Mouse (Mus musculus) CH12.LX (cell line): ENCODE results near the gene Tcaf2. TPM values are rescaled to one million over a fixed set of nuclear protein-coding genes. Genes with fewer than 3 reads are reported as not detected.
A peak's percentile ranks its signal among the peaks of the same experiment; 100 is the strongest.

Source experiments
- DNase-seq: peaks from one replicate; pipeline ENCODE4 v3.0.0-alpha.2; 2013; ENCODE audit errors: extremely low read depth
- H3K27ac ChIP-seq: 2 replicates; pipeline ENCODE4 v1.5.1; 2012; ENCODE audit warnings: low read depth, mild to moderate bottlenecking, control low read depth, moderate library complexity; ENCODE audit not compliant: insufficient read depth
- H3K27me3 ChIP-seq: replicated peaks from 2 replicates; pipeline ENCODE3; 2012; ENCODE audit warnings: inconsistent platforms
- H3K36me3 ChIP-seq, 2 experiments: replicated peaks in 1 of 2; 2 replicates each; pipeline versions ENCODE3 to v1.6.1; 2012; ENCODE audit warnings: inconsistent platforms in 1 of 2, low read length in 1 of 2, mild to moderate bottlenecking in 1 of 2, mixed read lengths in 1 of 2, moderate library complexity in 1 of 2; ENCODE audit not compliant: control insufficient read depth in 1 of 2, insufficient read depth in 1 of 2
- H3K4me1 ChIP-seq, 2 experiments: 2 replicates each; pipeline ENCODE4 v1.6.1; 2012; ENCODE audit warnings: inconsistent platforms in 1 of 2, moderate library complexity in 1 of 2; ENCODE audit not compliant: insufficient read depth in 2 of 2, control insufficient read depth in 1 of 2
- H3K4me2 ChIP-seq: 2 replicates; pipeline ENCODE4 v1.6.1; 2012; ENCODE audit warnings: low read depth, mild to moderate bottlenecking, control low read depth; ENCODE audit not compliant: poor library complexity, insufficient read depth, severe bottlenecking
- H3K4me3 ChIP-seq, 3 experiments: fragments of 150-350 bp in 1 of 3; sonication (generic) in 1 of 3; replicated peaks in 1 of 3; 2 replicates each; pipeline versions ENCODE3 to v1.5.1; 2011 to 2012; ENCODE audit warnings: low read depth in 2 of 3, low read length in 2 of 3, mild to moderate bottlenecking in 2 of 3, moderate library complexity in 2 of 3, control low read depth in 1 of 3, improper control_type of control experiment in 1 of 3, inconsistent platforms in 1 of 3, mixed read lengths in 1 of 3; ENCODE audit not compliant: poor library complexity in 1 of 3
- H3K79me2 ChIP-seq: replicated peaks from 2 replicates; pipeline ENCODE4 v1.6.1; 2012; ENCODE audit warnings: mild to moderate bottlenecking, moderate library complexity; ENCODE audit not compliant: control insufficient read depth, poor library complexity, insufficient read depth, severe bottlenecking; ENCODE audit errors: extremely low read depth
- H3K9ac ChIP-seq: 2 replicates; pipeline ENCODE4 v1.6.1; 2012; ENCODE audit warnings: low read depth, mild to moderate bottlenecking, control low read depth, moderate library complexity; ENCODE audit not compliant: insufficient read depth
- H3K9me3 ChIP-seq: replicated peaks from 2 replicates; pipeline ENCODE3; 2012; ENCODE audit warnings: low read length, inconsistent platforms, mixed read lengths
- CHD2 ChIP-seq: IDR thresholded peaks from 2 replicates; pipeline ENCODE4 v1.6.1; 2011; ENCODE audit warnings: low read length, improper control_type of control experiment
- CTCF ChIP-seq, 2 experiments: IDR thresholded peaks in 1 of 2; conservative IDR thresholded peaks in 1 of 2; 2 replicates each; pipeline ENCODE4 v1.5.1; 2011 to 2012; ENCODE audit warnings: low read depth in 2 of 2, low read length in 2 of 2, improper control_type of control experiment in 1 of 2, inconsistent platforms in 1 of 2, mild to moderate bottlenecking in 1 of 2, moderate library complexity in 1 of 2
- IRF4 ChIP-seq: IDR thresholded peaks from 2 replicates; pipeline ENCODE4 v1.6.1; 2014; ENCODE audit warnings: low read depth, mild to moderate bottlenecking, inconsistent platforms, low read length, improper control_type of control experiment
- MAX ChIP-seq: IDR thresholded peaks from 2 replicates; pipeline ENCODE4 v1.6.1; 2011; ENCODE audit warnings: low read length, improper control_type of control experiment
- MXI1 ChIP-seq: IDR thresholded peaks from 2 replicates; pipeline ENCODE4 v1.6.1; 2011; ENCODE audit warnings: mild to moderate bottlenecking, low read depth, low read length, improper control_type of control experiment
- POLR2A ChIP-seq: IDR thresholded peaks from 2 replicates; pipeline ENCODE4 v1.6.1; 2011; ENCODE audit warnings: low read depth, mild to moderate bottlenecking, improper control_type of control experiment, low read length
- RAD21 ChIP-seq: IDR thresholded peaks from 2 replicates; pipeline ENCODE4 v1.6.1; 2011; ENCODE audit warnings: low read depth, mild to moderate bottlenecking, low read length, improper control_type of control experiment, moderate library complexity
- SMC3 ChIP-seq: IDR thresholded peaks from 2 replicates; pipeline ENCODE4 v1.6.1; 2011; ENCODE audit warnings: low read depth, low read length, improper control_type of control experiment
- TBP ChIP-seq: conservative IDR thresholded peaks from 2 replicates; pipeline ENCODE4 v1.6.1; 2011; ENCODE audit warnings: low read depth, low read length, improper control_type of control experiment
- UBTF ChIP-seq: IDR thresholded peaks from 2 replicates; pipeline ENCODE4 v1.6.1; 2012; ENCODE audit warnings: low read depth, mild to moderate bottlenecking, inconsistent platforms, low read length, improper control_type of control experiment, moderate library complexity
- USF2 ChIP-seq: conservative IDR thresholded peaks from 2 replicates; pipeline ENCODE4 v1.6.1; 2011; ENCODE audit warnings: low read depth, low read length, improper control_type of control experiment
- ZC3H11A ChIP-seq: IDR thresholded peaks from 2 replicates; pipeline ENCODE4 v1.6.1; 2012; ENCODE audit warnings: low read depth, mild to moderate bottlenecking, inconsistent platforms, low read length, improper control_type of control experiment
- ZKSCAN1 ChIP-seq: IDR thresholded peaks from 2 replicates; pipeline ENCODE4 v1.6.1; 2012; ENCODE audit warnings: low read depth, inconsistent platforms, low read length, improper control_type of control experiment, borderline replicate concordance
- dilution Hi-C: fragments of 300-500 bp; cut with MboI; formaldehyde crosslinking; loops from 2 replicates; pipeline ENCODE4 v1.14.3; 2020; ENCODE audit warnings: low sequenced_read_pairs; ENCODE audit not compliant: extremely low pct_unique_long_range_greater_than_20kb, extremely low pct_ligation_motif_present
- in situ Hi-C: fragments of 300-500 bp; cut with MboI; formaldehyde crosslinking; loops from 3 replicates; pipeline ENCODE4 v1.14.3; 2019; ENCODE audit warnings: low sequenced_read_pairs, low pct_ligation_motif_present, low pct_unique_long_range_greater_than_20kb, mixed read lengths
- polyA plus RNA-seq: library from polyadenylated mRNA; unstranded; fragments of >175 nt; gene quantifications from 2 replicates; pipeline ENCODE4 v1.2.1, GENCODE M21; 2012; ENCODE audit warnings: low read depth; ENCODE audit not compliant: insufficient read length
- total RNA-seq, 2 experiments: library from RNA; depleted of rRNA; stranded (reverse); fragments of 300-350 nt in 1 of 2; fragments of >200 nt in 1 of 2; gene quantifications; 2 replicates each; pipeline ENCODE4 v1.2.3; 2012 to 2014

Tcaf2 gene
- total and polyA plus RNA-seq, 3 experiments = not detected

- no peaks in the 10 kb centered on the region for H3K4me1 ChIP-seq
- no peak overlapping the region for H3K9ac ChIP-seq
- peak; percentile 26 for TF ChIP-seq RAD21
- TF ChIP-seq CHD2 = no peak
- peak; percentile 56 for TF ChIP-seq SMC3
- TF ChIP-seq CTCF (conservative IDR thresholded peaks at IDR 0.05 in 1 of 2, IDR thresholded peaks at IDR 0.05 in 1 of 2; ENCODE audit: low read depth in 2 of 2, low read length in 2 of 2) = peak; percentile 37 to 61; a peak in 2 of 4 replicates
- TF ChIP-seq, all 38 proteins: peak for 3
- Histone ChIP-seq H3K36me3 (no peaks in the 10 kb centered on the region), H3K27ac (no peak overlapping the region), H3K27me3 (no peaks in the 10 kb centered on the region), H3K9me3 (no peaks in the 10 kb centered on the region), H3K4me2 (no peak overlapping the region), H3K4me3 (no peak overlapping the region), H3K79me2 (no peaks in the 10 kb centered on the region)
- dilution Hi-C loops = no loop called here
- DNase-seq = peak; percentile 27
- in situ Hi-C loops = no loop called here
Observed at GRCm38 (mm10) chr6:42612218-42612617, 32.8 kb downstream of the Tcaf2 start.

GRCm38 (mm10) chr6:42610954-42611522 is 34.0 kb downstream of the Tcaf2 start:
- DNase-seq = no peak
- Histone ChIP-seq H3K4me2 (no peak overlapping the region), H3K4me3 (no peak overlapping the region), H3K79me2 (no peaks in the 10 kb centered on the region), H3K4me1 (no peaks in the 10 kb centered on the region), H3K27ac (no peak overlapping the region), H3K27me3 (no peaks in the 10 kb centered on the region), H3K9me3 (no peaks in the 10 kb centered on the region), H3K9ac (no peak overlapping the region), H3K36me3 (no peaks in the 10 kb centered on the region)
- in situ Hi-C loops = no loop called here
- TF ChIP-seq TBP = no peak
- no peak for TF ChIP-seq ZKSCAN1
- no peak for TF ChIP-seq IRF4
- TF ChIP-seq MAX = no peak
- TF ChIP-seq CTCF (conservative IDR thresholded peaks at IDR 0.05 in 1 of 2, IDR thresholded peaks at IDR 0.05 in 1 of 2; ENCODE audit: low read depth in 2 of 2, low read length in 2 of 2) = no peak
- TF ChIP-seq MXI1 = no peak
- TF ChIP-seq USF2 = no peak
- TF ChIP-seq, all 38 proteins: peak for 0
- dilution Hi-C loops = no loop called here

- H3K79me2 ChIP-seq = no peaks in the 10 kb centered on the region
- no peaks in the 10 kb centered on the region for H3K9me3 ChIP-seq
- no peaks in the 10 kb centered on the region for H3K36me3 ChIP-seq
- no peak within 1 kb of the TSS for H3K4me3 ChIP-seq
- TF ChIP-seq UBTF (no peak), POLR2A (no peak), IRF4 (no peak), ZC3H11A (no peak), MXI1 (no peak)
- H3K4me1 ChIP-seq = no peaks in the 10 kb centered on the region
- H3K4me2 ChIP-seq = no peak within 1 kb of the TSS
- H3K27ac ChIP-seq = no peak within 1 kb of the TSS
- H3K27me3 ChIP-seq = no peaks in the 10 kb centered on the region
- dilution Hi-C loops = no loop called here
- no peak for DNase-seq
- no peak within 1 kb of the TSS for H3K9ac ChIP-seq
- in situ Hi-C loops = loop anchor here (25.0 kb wide), 2 partner anchors 260 to 360 kb away; partner anchors contain the start of genes Gstk1 and Zyx
Observed at GRCm38 (mm10) chr6:42597592-42597991, 47.5 kb downstream of the Tcaf2 start, which contains the start of gene Tcaf3. Gene Tcaf3, minus strand, starts transcription at chr6:42597692.
